Mouse (Mus musculus) testis, postnatal 14 days (tissue): Measurements from ENCODE around the gene Mier1.
"Not testable (repeated sequence)": the region's sequence is repeated elsewhere in the genome, so short reads cannot be mapped to it uniquely, and the experiment has no call there.

ENCODE experiments used
- DNase-seq: peaks from one replicate; pipeline ENCODE4 v3.0.0; 2021; ENCODE audit warnings: low spot score

The Mier1 gene

DNA sequence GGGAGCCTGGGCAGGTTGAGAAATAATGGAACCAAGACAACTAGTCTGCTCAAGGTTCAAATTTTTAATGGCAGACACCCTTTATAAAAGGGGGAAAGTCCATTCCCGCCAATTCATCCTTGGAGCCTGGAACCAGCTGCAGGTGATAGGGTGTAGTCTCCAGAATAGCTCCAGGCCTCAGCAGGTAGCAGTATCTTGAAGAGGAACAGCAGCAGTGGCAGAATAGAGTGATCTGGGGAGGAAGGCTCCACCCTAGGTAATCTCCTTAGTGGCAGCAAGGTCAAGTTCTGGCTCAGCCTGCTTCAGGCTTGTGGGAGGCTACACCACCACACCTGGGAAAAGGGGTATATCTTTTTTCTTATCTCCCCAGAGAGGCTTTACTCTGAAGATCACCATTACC, 52.0 kb downstream of the Mier1 start:
- not testable (repeated sequence) for DNase-seq

DNA sequence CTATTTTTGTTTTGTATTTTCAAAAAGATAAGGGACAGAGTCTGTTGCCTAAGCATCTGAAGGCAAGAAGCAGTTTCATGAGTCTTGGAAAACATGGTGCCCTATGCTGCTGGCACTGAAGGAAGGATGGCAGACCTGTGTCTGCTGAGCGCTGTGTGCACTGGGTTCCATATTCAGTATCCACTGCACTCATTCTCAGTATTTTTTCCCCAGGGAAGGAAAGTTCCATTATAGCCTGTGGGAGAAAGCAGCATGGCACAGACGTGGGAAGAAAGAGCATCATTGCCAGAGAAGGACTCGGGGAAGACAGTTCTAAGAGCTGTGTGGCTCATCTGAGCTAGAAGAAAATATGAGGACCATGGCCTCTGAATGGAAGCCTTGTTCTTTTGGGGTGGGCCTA, 57.1 kb downstream of the Mier1 start:
- no peak for DNase-seq

- DNase-seq, result no peak
These were observed 59.3 kb downstream of the Mier1 start for GRCm38 (mm10) chr4:103173507-103173906.

DNA sequence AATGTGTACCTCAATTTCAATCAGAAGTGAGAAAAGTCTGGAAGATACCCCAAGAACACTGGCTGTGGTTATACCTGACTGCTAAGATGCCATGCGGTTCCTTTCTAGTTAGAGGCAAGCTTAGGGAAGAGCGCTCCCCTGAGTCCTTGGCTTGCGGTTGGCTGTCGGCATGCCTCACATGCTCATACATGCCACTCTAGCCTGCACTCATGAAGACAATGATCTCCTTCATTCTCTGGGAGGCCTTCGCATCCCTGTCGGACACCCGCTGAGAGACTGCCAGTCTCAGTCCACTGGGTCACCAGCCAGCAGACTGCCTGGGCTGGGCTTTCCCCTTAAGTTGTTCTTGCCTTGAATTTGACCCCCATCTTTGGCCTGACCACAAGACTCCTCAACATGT, 59.8 kb downstream of the Mier1 start:
- DNase-seq, result no peak

DNA sequence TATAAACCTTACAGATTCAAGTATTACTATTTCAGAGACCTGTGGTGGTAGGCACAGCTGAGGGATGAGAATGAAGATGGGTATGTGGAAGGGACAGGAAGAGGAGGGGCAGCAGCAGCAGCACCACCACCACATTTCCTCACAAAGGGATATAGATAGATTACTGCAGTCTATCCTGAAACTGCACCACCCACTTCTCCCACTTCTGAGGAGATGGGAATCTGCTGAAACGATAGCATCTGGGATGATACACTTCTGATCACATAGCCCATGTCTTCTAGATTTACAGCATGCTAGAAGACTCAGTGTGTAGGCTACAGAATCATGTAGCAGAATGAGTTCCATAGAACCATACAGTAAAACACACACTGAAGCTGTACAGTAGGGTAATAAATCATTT, 63.5 kb downstream of the Mier1 start:
- no peak for DNase-seq

DNA sequence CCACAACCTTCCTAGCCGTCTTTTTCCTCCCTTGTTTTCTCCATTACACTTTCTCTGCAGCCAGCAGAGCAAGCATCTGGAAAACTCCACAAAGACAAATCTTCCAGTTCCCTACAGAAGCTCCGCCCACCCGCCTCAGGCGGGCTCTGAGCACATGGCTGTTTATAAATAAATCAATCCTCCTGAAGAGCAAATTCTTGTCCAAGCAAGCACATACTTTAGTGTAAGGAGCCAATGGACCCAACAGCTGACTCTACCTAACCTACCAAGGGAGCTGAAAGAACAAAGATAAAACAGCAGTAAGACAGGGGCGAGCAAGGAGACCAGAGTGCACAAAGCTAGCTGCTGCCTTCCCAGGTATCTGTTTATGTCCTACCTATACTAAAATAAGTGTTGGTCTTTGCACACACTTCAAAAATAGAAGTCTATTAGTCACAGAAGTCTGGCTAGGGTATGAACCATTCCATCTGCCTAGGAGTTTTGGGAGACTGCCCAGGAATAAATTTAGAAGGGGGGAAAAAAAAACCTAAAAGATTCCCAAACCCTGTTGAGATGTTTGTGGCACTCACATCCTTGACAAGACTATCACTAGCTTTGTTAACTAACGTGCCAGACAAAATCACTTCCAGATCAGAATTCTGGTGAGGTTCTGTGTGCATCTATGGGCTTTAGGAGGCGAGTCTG, 64.6 kb downstream of the Mier1 start:
- no peak for DNase-seq

- no peak for DNase-seq
These were observed 65.4 kb downstream of the Mier1 start for GRCm38 (mm10) chr4:103179581-103179980.

GRCm38 (mm10) chr4:103180300-103180888, 66.2 kb downstream of the Mier1 start:
- no peak for DNase-seq

DNA sequence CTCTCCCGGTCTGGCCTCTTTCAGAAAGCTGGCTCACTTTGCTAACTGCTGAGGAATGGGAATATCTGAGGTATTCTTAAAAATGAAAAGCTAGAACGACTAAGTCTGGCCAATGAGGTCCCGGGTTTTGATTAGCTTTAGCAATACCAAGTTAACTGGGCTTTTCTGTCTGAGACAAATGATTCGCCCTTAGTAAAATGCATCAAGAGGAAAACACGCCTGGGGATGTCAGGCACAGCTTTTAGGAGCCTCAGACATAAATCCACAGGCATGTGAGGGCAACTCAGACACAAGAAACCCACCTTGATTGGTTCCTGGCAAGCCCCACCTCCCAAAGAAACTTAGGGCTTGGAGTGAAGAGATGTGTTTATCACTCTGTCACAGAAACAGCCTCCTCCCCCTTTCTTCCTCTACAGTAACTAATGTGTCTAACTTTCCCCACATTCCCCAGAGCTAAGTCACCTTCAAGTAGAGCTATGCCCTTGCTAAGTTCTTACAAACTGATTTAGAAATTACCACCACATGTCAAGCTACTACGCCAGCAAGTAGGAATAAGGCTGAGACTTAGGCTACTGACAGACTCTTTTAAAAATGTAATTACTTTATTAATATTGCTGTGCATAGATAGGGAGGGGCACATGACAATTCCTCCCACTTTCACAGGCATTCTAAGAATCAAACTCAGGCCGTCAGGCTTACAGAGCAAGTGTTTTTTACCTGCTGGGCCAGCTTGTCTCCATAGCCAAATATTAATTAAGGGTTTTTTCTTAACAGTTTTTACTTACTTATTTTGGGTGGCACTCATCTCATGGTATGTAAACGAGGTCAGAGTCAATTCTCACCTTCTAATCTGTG, 74.8 kb downstream of the Mier1 start:
- DNase-seq, result no peak

DNA sequence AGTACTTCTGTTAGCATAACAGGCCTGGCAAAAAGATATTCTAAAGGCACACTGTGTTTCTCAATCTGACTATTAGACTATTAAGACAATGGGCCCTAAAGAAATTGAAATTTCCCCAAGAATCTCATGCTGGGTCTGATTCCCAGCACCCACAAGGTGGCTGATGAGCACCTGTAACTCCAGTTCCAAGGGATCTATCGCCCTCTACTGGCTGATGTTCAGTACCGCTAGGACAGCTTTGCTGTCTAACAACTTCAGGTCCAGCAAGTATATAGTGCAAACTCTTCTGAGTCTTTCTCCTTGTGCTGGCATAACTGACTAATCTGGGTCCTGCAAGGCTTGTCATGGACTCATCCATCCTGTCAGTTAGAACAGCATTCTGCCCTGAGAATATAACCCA, 78.2 kb downstream of the Mier1 start:
- DNase-seq, result no peak

DNA sequence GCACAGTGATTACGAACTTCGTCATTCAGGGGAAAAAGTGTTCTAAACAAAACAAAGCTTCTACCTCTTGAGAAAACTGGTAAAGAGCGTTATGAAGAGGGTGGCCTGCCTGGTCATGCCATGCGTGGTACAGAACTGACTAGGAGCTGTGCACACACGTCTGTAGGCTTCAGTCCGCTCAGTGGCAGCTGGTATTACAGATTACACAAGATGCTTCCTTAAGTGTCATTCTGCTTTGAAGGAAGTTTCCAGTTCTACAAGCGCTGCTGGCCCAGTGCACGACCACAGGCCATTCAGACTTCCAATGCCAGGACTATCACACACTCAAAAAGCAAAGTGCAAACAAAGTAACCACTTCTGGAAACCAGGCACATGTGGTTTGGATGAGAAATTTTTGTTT, 83.2 kb downstream of the Mier1 start:
- DNase-seq, result no peak

DNA sequence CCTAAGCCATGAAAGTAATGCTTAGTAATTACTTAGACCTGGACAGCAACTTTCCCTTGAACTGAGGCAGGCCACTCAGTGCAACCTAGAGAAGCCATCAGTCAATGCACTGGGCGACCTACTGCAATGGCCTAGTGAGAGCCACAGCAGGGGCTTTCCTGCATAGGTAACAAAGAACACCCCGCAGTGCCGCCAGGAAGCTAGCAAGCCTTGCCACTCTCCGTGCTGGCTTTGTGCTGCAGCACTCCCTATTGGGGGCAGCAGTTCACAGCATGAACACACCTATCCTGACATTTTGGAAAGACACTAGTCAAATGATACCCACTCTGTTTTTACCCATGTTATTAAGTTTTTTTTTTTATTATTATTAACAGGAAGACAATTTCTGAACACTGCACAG, 84.9 kb downstream of the Mier1 start:
- DNase-seq, result no peak

- no peak for DNase-seq
These were observed 85.9 kb downstream of the Mier1 start for GRCm38 (mm10) chr4:103200046-103200445.

DNA sequence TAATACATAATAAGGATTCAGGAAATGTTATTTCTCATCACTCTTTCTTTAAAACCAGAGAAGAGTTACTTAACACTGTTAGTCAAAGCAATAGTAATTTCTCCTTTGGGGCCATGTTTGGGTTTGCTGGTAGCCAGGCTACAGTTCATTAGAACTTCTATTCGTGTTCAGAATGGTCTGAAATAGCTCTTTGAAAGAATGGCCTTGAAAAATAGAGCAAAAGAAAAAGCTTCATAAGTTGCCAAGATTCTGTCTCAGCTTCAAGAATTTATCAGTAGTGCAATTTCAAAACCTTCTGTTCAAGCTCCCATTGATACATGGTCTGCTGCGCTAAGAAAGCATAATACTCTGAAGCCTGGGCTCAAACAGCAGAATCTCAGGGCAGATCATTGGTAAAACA, 89.5 kb downstream of the Mier1 start:
- DNase-seq, result no peak

DNA sequence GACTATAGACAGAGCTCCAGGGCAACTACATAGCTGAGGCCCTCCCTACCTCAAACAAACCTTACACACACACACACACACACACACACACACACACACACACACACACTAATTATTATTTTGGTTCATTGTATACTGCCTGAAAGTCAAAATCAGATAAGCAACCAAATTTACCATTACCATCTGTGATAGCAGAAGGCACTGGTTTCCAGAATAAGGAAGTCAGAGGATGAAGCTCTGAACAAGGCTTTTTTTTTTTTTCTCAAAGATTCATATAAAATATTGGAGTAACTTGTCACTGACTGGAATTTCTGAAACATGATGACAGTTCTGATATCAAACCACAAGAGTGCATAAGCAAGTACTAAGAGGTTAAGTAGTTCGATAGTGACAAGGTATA, 94.4 kb downstream of the Mier1 start:
- DNase-seq, result no peak

DNA sequence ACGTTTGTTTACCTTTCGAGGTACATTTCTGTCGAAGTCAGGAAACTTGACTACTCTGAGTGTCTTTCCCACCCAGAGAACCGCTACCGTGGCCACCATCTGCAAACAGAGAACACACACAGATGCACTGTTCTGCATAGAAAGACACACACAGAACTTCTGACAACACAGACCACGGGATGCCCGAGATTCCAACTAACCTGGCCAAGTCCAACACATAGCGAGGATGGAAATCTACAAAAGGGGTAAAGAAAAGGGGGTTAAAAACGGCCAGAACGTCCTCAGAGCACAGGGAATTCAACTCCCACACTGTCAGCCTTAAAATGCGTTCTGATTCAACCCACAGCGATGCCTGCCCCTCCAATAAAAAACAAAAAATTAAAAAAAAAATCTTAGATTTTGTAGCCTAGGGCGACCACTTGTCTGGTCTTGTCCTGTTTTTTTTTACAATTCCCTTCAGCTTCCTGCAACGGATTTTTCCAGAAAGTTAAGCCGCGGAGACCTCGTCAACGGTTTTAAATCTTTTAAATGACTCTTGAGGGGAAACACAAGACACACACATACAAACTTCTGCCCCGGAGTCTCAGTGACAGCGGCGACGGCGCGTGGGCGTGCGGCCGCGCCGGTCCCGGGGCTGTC, 99.8 kb downstream of the Mier1 start:
- peak; percentile 16 for DNase-seq

DNA sequence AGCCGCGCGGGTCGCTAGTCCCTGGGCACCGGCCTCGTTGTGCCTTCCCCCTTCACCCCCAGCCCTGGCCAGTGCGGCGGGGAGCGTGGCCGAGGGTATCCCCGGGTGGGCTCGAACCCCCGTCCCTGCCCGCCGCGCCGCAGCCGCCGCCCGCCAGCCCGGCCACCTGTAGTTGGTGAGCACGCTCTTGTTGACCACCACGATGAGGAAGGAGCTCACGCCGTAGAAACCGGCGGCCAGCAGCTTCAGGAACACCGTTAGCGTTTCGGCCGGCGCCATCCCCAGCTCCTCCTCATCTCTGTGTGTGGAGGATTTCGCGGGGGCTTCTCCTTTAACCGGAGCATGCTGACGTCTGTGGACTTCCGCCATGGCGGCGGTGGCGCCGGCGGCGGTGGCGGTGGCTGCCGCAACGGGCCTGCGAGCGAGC, 100.3 kb downstream of the Mier1 start:
- peak; percentile 76 for DNase-seq
